Mouse (Mus musculus): ENCODE results near the gene Apc2. TPM values are rescaled to one million over a fixed set of nuclear protein-coding genes. Genes with fewer than 3 reads are reported as not detected.

Gene Apc2
- total and polyA plus RNA-seq, 3 experiments = 0.07 to 0.13 TPM; not detected in 1

DNA sequence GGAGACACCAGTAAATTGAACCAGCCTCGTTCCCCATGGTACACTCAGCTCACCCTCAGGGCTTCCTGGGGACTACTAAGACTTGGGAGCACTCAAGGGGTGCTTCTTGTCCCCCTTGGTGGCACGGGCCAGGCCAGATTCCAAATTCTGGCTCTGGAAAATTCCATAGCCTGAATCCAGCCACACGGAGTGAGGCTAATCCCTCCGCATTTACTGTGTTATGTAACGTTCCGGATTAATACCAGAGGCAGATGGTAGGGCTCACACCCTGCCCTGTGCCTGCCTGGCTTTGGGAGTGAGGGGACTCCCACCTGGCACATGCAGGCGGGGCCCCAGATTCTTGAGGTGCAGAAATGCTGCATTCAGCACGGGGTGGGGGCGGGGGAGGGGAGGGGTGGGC is 59.7 kb downstream of the Apc2 start:
- H3K9ac ChIP-seq (ENCODE audit: insufficient read depth, low read depth) = no peak overlapping the region
- TF ChIP-seq UBTF (IDR thresholded peaks at IDR 0.05; ENCODE audit: low read depth, low read length) (no peak), MAZ (IDR thresholded peaks at IDR 0.05; ENCODE audit: low read depth, low read length) (no peak), ETS1 (conservative IDR thresholded peaks at IDR 0.05; ENCODE audit: low read depth, low read length) (no peak), PAX5 (IDR thresholded peaks at IDR 0.05; ENCODE audit: low read length) (no peak), JUND (conservative IDR thresholded peaks at IDR 0.05; ENCODE audit: low read depth, low read length) (no peak), RAD21 (IDR thresholded peaks at IDR 0.05; ENCODE audit: low read depth, low read length) (no peak), SMC3 (IDR thresholded peaks at IDR 0.05; ENCODE audit: low read depth, low read length) (no peak), E2F4 (IDR thresholded peaks at IDR 0.05; ENCODE audit: insufficient replicate concordance, low read depth, low read length) (no peak), CHD2 (IDR thresholded peaks at IDR 0.05; ENCODE audit: low read length) (no peak), MXI1 (IDR thresholded peaks at IDR 0.05; ENCODE audit: low read depth, low read length) (no peak), MAFK (IDR thresholded peaks at IDR 0.05; ENCODE audit: insufficient replicate concordance, low read length) (no peak), POLR2A (IDR thresholded peaks at IDR 0.05; ENCODE audit: low read depth, low read length) (no peak), CHD1 (IDR thresholded peaks at IDR 0.05; ENCODE audit: low read depth, low read length) (no peak), ELF1 (IDR thresholded peaks at IDR 0.05; ENCODE audit: low read depth, low read length) (no peak), ZMIZ1 (IDR thresholded peaks at IDR 0.05; ENCODE audit: low read depth, low read length) (no peak), RCOR1 (conservative IDR thresholded peaks at IDR 0.05; ENCODE audit: low read depth, low read length) (no peak), USF2 (conservative IDR thresholded peaks at IDR 0.05; ENCODE audit: low read depth, low read length) (no peak), SIN3A (IDR thresholded peaks at IDR 0.05; ENCODE audit: low read length) (no peak)
- no peaks in the 10 kb centered on the region for H3K36me3 ChIP-seq (replicated peaks in 1 of 2; ENCODE audit: control insufficient read depth in 1 of 2, insufficient read depth in 1 of 2, low read length in 1 of 2)
- H3K79me2 ChIP-seq (replicated peaks; ENCODE audit: control insufficient read depth, extremely low read depth, insufficient read depth, poor library complexity, severe bottlenecking) = no peaks in the 10 kb centered on the region
- peaks cover 15% of the 10 kb centered on the region for H3K9me3 ChIP-seq (replicated peaks; ENCODE audit: low read length)
- dilution Hi-C loops (cut with MboI; ENCODE audit: extremely low pct_ligation_motif_present, extremely low pct_unique_long_range_greater_than_20kb, low sequenced_read_pairs) = no loop called here
- no peak overlapping the region for H3K4me3 ChIP-seq (replicated peaks in 1 of 3; ENCODE audit: low read depth in 2 of 3, low read length in 2 of 3, poor library complexity in 1 of 3)
- in situ Hi-C loops (cut with MboI; ENCODE audit: low pct_ligation_motif_present, low pct_unique_long_range_greater_than_20kb, low sequenced_read_pairs) = no loop called here
- peaks cover 87% of the 10 kb centered on the region for H3K27me3 ChIP-seq (replicated peaks)
- H3K27ac ChIP-seq (ENCODE audit: insufficient read depth, low read depth) = no peak overlapping the region
- no peaks in the 10 kb centered on the region for H3K4me1 ChIP-seq (ENCODE audit: control insufficient read depth in 1 of 2, insufficient read depth in 2 of 2)
- no peak overlapping the region for H3K4me2 ChIP-seq (ENCODE audit: insufficient read depth, low read depth, poor library complexity, severe bottlenecking)
- no peak for DNase-seq (ENCODE audit: extremely low read depth)

GRCm38 (mm10) chr10:80356001-80356682 is 60.4 kb downstream of the Apc2 start, which contains the start of gene Plk5:
Gene Plk5, plus strand, starts transcription at chr10:80356459.
- H3K27me3 ChIP-seq (replicated peaks) = peaks cover 87% of the 10 kb centered on the region
- in situ Hi-C loops (cut with MboI; ENCODE audit: low pct_ligation_motif_present, low pct_unique_long_range_greater_than_20kb, low sequenced_read_pairs) = no loop called here

More at GRCm38 (mm10) chr10:80356001-80356682, 60.4 kb downstream of the Apc2 start, which contains the start of gene Plk5:
- Histone ChIP-seq H3K36me3 (replicated peaks in 1 of 2; ENCODE audit: control insufficient read depth in 1 of 2, insufficient read depth in 1 of 2, low read length in 1 of 2) (no peaks in the 10 kb centered on the region), H3K9ac (ENCODE audit: insufficient read depth, low read depth) (no peak within 1 kb of the TSS), H3K9me3 (replicated peaks; ENCODE audit: low read length) (peaks cover 17% of the 10 kb centered on the region), H3K4me2 (ENCODE audit: insufficient read depth, low read depth, poor library complexity, severe bottlenecking) (no peak within 1 kb of the TSS), H3K4me3 (replicated peaks in 1 of 3; ENCODE audit: low read depth in 2 of 3, low read length in 2 of 3, poor library complexity in 1 of 3) (no peak within 1 kb of the TSS), H3K4me1 (ENCODE audit: control insufficient read depth in 1 of 2, insufficient read depth in 2 of 2) (no peaks in the 10 kb centered on the region), H3K27ac (ENCODE audit: insufficient read depth, low read depth) (no peak within 1 kb of the TSS), H3K79me2 (replicated peaks; ENCODE audit: control insufficient read depth, extremely low read depth, insufficient read depth, poor library complexity, severe bottlenecking) (no peaks in the 10 kb centered on the region)
- no peak for TF ChIP-seq UBTF (IDR thresholded peaks at IDR 0.05; ENCODE audit: low read depth, low read length)
- TF ChIP-seq ZNF384 (IDR thresholded peaks at IDR 0.05; ENCODE audit: low read depth, low read length) = no peak
- dilution Hi-C loops (cut with MboI; ENCODE audit: extremely low pct_ligation_motif_present, extremely low pct_unique_long_range_greater_than_20kb, low sequenced_read_pairs) = no loop called here
- no peak for DNase-seq (ENCODE audit: extremely low read depth)
